Mouse (Mus musculus) lung, embryonic 16.5 days (tissue): Measurements from ENCODE around the gene Phlpp1. TPM values are rescaled to one million over a fixed set of nuclear protein-coding genes. Genes with fewer than 3 reads are reported as not detected.

Source experiments
- ATAC-seq: fragments of 200-750 bp; cut with Nextera tagmentation; 2 replicates; pipeline ENCODE4 v1.8.0; 2017; ENCODE audit warnings: low read depth, mild to moderate bottlenecking, moderate library complexity
- H3K27ac ChIP-seq: fragments of 300-500 bp; sonication (generic); 2 replicates; pipeline ENCODE4 v1.5.1; 2014; ENCODE audit warnings: mild to moderate bottlenecking, control low read depth, low read length
- H3K27me3 ChIP-seq: fragments of 300-500 bp; sonication (generic); 2 replicates; pipeline ENCODE4 v1.6.1; 2014; ENCODE audit warnings: low read depth, low read length, mixed read lengths; ENCODE audit not compliant: control insufficient read depth, insufficient read depth
- H3K36me3 ChIP-seq: fragments of 300-500 bp; sonication (generic); 2 replicates; pipeline ENCODE4 v1.6.1; 2014; ENCODE audit warnings: low read length; ENCODE audit not compliant: control insufficient read depth, insufficient read depth
- H3K4me1 ChIP-seq: fragments of 300-500 bp; sonication (generic); replicated peaks from 2 replicates; pipeline ENCODE4 v1.6.1; 2014; ENCODE audit warnings: low read length, mixed read lengths; ENCODE audit not compliant: control insufficient read depth, insufficient read depth
- H3K4me2 ChIP-seq: fragments of 300-500 bp; sonication (generic); 2 replicates; pipeline ENCODE4 v1.6.1; 2014; ENCODE audit warnings: low read depth, low read length, control low read depth
- H3K4me3 ChIP-seq: fragments of 300-500 bp; sonication (generic); 2 replicates; pipeline ENCODE4 v1.5.1; 2014; ENCODE audit warnings: mild to moderate bottlenecking, low read length, control low read depth
- H3K9ac ChIP-seq: fragments of 300-500 bp; sonication (generic); 2 replicates; pipeline ENCODE4 v1.6.1; 2014; ENCODE audit warnings: low read length, control low read depth
- H3K9me3 ChIP-seq: fragments of 300-500 bp; sonication (generic); 2 replicates; pipeline ENCODE4 v1.6.1; 2016; ENCODE audit warnings: low read length; ENCODE audit not compliant: control insufficient read depth
- WGBS: fragments of 180-500 bp; shearing (Covaris S2); extraction: QIAGEN DNeasy Blood & Tissue Kit; methylation state at CpG from one replicate; pipeline ENCODE4 v1.1.7; 2014; 5-methylcytosine and 5-hydroxymethylcytosine counted together
- polyA plus RNA-seq: library from polyadenylated mRNA; unstranded; fragments of >200 nt; fragmentation: Nextera tagmentation; extraction: Ambion mirVana; gene quantifications from 2 replicates; pipeline ENCODE4 v1.2.1, GENCODE M21; 2015

Gene Phlpp1
- polyA plus RNA-seq, 1 experiment from 2014 or later: 2.6 TPM

GRCm38 (mm10) chr1:106242129-106242528 lies 70.6 kb downstream of the Phlpp1 start:
- Histone ChIP-seq H3K4me1 (peaks cover 22% of the 10 kb centered on the region), H3K4me2 (no peak overlapping the region), H3K27ac (no peak overlapping the region; the same call in 1 of the 2 replicates), H3K9me3 (no peaks in the 10 kb centered on the region), H3K4me3 (no peak overlapping the region), H3K36me3 (no peaks in the 10 kb centered on the region), H3K27me3 (no peaks in the 10 kb centered on the region), H3K9ac (no peak overlapping the region)
- ATAC-seq: peak; percentile 90
- WGBS: 8% methylated on average over 2 of the region's 2 CpGs

DNA sequence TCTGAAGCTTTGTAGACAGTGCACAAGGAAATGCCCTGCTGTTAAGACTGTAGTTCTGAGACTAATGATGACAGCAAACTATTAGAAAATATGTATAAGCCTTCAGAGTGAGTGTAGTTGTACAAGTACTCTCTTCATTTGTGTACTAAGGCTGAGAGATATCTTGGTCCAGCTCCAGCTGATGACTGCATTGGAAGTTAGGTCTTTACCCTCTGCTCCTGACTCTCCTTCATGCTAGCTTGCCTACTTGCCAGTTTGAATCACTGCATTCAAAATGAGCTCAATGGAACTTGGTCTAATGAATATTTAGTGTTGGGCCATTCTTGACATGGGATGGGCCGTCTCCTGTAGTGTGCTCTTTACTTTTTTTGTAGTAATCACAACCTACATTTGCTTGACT lies 71.8 kb downstream of the Phlpp1 start:
- no peak overlapping the region for H3K4me2 ChIP-seq
- H3K9me3 ChIP-seq: no peaks in the 10 kb centered on the region
- WGBS: 88% methylated on average over 1 of the region's 1 CpGs
- H3K27me3 ChIP-seq: no peaks in the 10 kb centered on the region
- peaks cover 20% of the 10 kb centered on the region for H3K4me1 ChIP-seq
- H3K9ac ChIP-seq: no peak overlapping the region
- H3K4me3 ChIP-seq: no peak overlapping the region
- ATAC-seq: no peak
- no peaks in the 10 kb centered on the region for H3K36me3 ChIP-seq
- no peak overlapping the region for H3K27ac ChIP-seq

- WGBS: 82% methylated on average over 3 of the region's 3 CpGs
- Histone ChIP-seq H3K27ac (no peak overlapping the region), H3K36me3 (no peaks in the 10 kb centered on the region), H3K27me3 (no peaks in the 10 kb centered on the region), H3K9me3 (no peaks in the 10 kb centered on the region), H3K4me2 (no peak overlapping the region), H3K9ac (no peak overlapping the region), H3K4me1 (peaks cover 20% of the 10 kb centered on the region), H3K4me3 (no peak overlapping the region)
- no peak for ATAC-seq
These were observed 72.7 kb downstream of the Phlpp1 start for GRCm38 (mm10) chr1:106244245-106244644.

GRCm38 (mm10) chr1:106254047-106254446 lies 82.5 kb downstream of the Phlpp1 start:
- Histone ChIP-seq H3K4me1 (no peaks in the 10 kb centered on the region), H3K9me3 (no peaks in the 10 kb centered on the region), H3K4me3 (no peak overlapping the region), H3K27ac (no peak overlapping the region), H3K36me3 (no peaks in the 10 kb centered on the region), H3K27me3 (no peaks in the 10 kb centered on the region), H3K4me2 (no peak overlapping the region), H3K9ac (no peak overlapping the region)
- WGBS: 76% methylated on average over 1 of the region's 1 CpGs
- ATAC-seq: no peak

GRCm38 (mm10) chr1:106257176-106257575 lies 85.6 kb downstream of the Phlpp1 start:
- Histone ChIP-seq H3K27me3 (no peaks in the 10 kb centered on the region), H3K4me1 (no peaks in the 10 kb centered on the region), H3K4me3 (no peak overlapping the region), H3K4me2 (no peak overlapping the region), H3K9me3 (no peaks in the 10 kb centered on the region), H3K27ac (no peak overlapping the region), H3K9ac (no peak overlapping the region), H3K36me3 (no peaks in the 10 kb centered on the region)
- 39% methylated on average over 1 of the region's 1 CpGs for WGBS
- 0 out of 2 replicates have a peak, but pooled peaks have one; percentile 7 for ATAC-seq

GRCm38 (mm10) chr1:106268028-106268799 lies 96.7 kb downstream of the Phlpp1 start:
- Histone ChIP-seq H3K4me1 (no peaks in the 10 kb centered on the region; the same call in 1 of the 2 replicates), H3K4me2 (no peak overlapping the region), H3K36me3 (no peaks in the 10 kb centered on the region), H3K4me3 (no peak overlapping the region), H3K27ac (no peak overlapping the region), H3K27me3 (no peaks in the 10 kb centered on the region), H3K9ac (no peak overlapping the region), H3K9me3 (no peaks in the 10 kb centered on the region)
- ATAC-seq: no peak
- 84% methylated on average over 6 of the region's 6 CpGs for WGBS

DNA sequence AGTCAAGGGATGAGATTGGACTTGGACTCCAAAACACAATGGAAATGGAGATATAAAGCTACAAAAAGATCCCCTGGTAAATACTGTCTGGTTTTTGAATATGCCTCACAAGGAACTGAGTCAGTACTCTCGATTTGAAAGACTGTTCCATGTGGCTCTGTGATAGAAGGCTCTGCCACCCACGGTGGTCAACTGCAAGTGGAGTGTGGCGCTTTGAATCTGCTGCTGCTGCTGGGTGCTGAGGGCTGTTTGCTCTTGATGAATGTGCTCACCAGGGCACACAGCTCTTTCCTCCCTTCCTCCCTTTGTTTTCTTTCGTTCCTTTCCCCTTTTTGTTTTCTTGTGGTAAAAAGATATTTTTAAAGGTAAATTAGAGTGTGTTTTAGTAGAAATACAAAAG lies 97.8 kb downstream of the Phlpp1 start:
- Histone ChIP-seq H3K27ac (no peak overlapping the region), H3K4me3 (no peak overlapping the region), H3K36me3 (no peaks in the 10 kb centered on the region), H3K9ac (no peak overlapping the region), H3K4me2 (no peak overlapping the region), H3K27me3 (no peaks in the 10 kb centered on the region), H3K4me1 (peaks cover 1% of the 10 kb centered on the region; the same call in 1 of the 2 replicates), H3K9me3 (no peaks in the 10 kb centered on the region)
- WGBS: 50% methylated on average over 4 of the region's 4 CpGs
- no peak for ATAC-seq

GRCm38 (mm10) chr1:106272916-106273315 lies 101.4 kb downstream of the Phlpp1 start:
- ATAC-seq: no peak
- WGBS: 79% methylated on average over 2 of the region's 2 CpGs
- no peaks in the 10 kb centered on the region for H3K9me3 ChIP-seq
- H3K9ac ChIP-seq: no peak overlapping the region
- H3K36me3 ChIP-seq: no peaks in the 10 kb centered on the region
- H3K4me1 ChIP-seq: peaks cover 11% of the 10 kb centered on the region; the same call in 1 of the 2 replicates
- no peak overlapping the region for H3K4me3 ChIP-seq
- H3K4me2 ChIP-seq: no peak overlapping the region
- no peak overlapping the region for H3K27ac ChIP-seq
- H3K27me3 ChIP-seq: no peaks in the 10 kb centered on the region

DNA sequence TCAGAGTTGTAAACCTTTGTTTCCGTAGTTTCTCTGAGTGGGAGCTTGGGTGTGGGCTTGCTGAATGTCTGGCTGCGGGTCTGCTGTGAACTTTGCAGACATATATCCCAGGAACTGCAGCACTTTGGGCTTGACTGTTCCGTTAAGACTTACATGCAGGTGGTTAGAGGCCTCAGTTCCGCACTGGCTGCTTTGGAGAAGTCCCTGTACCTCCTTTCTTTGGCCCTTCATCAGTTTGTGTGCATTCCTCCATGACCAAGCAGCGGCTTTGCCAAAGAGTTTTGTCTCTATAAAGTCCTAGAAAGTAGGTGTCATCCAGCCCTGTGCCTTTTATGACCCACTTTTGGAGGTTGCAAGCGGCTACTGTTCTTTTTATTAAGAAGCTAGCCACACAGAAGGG lies 102.2 kb downstream of the Phlpp1 start:
- Histone ChIP-seq H3K9ac (no peak overlapping the region), H3K4me2 (no peak overlapping the region), H3K36me3 (no peaks in the 10 kb centered on the region), H3K4me3 (no peak overlapping the region), H3K4me1 (peaks cover 11% of the 10 kb centered on the region; the same call in 1 of the 2 replicates), H3K27ac (no peak overlapping the region), H3K27me3 (no peaks in the 10 kb centered on the region), H3K9me3 (no peaks in the 10 kb centered on the region)
- WGBS: 86% methylated on average over 6 of the region's 6 CpGs
- ATAC-seq: no peak
